Comparison of ENCODE assay signal across 10 mouse cellular contexts in genomic region chr6:28877945-28878666, GRCm38 (mm10). TPM values are rescaled to one million over a fixed set of nuclear protein-coding genes. Genes with fewer than 3 reads are reported as not detected.
DNase-seq lines count a peak whose midpoint lies in the region; ATAC-seq lines count a peak whose summit lies in the region.
"Had no signal": no experiment of that assay in that cellular context is flagged by ENCODE, and none has a peak within 500 bp of the region (broad histone marks: within the 10 kb centered on the region; RNA-seq: fewer than 3 reads in every experiment).

No protein-coding gene starts in this region.

- H3K9ac ChIP-seq in heart, embryonic 12.5 days, result no peak overlapping the region; the same call in 1 of the 2 replicates
- no peak overlapping the region for H3K9ac ChIP-seq in embryonic facial prominence, embryonic 14.5 days (ENCODE audit: low read depth, low read length)
- no peak overlapping the region for H3K9ac ChIP-seq in midbrain, embryonic 11.5 days (ENCODE audit: low read length)
- H3K9ac ChIP-seq: lung, embryonic 14.5 days had no signal

- ATAC-seq in heart, embryonic 12.5 days (ENCODE audit: insufficient number of reproducible peaks, low FRiP score), result no peak
- peak; percentile 76 for ATAC-seq in embryonic facial prominence, embryonic 14.5 days (ENCODE audit: low read depth)
- peak; percentile 85 for ATAC-seq in midbrain, embryonic 11.5 days (ENCODE audit: low FRiP score)
- no peak for ATAC-seq in cerebellum, adult (ENCODE audit: insufficient number of reproducible peaks, low FRiP score, low TSS enrichment)

- H3K9me3 ChIP-seq in heart, embryonic 12.5 days (replicated peaks), result no peaks in the 10 kb centered on the region
- H3K9me3 ChIP-seq in embryonic facial prominence, embryonic 14.5 days (ENCODE audit: control insufficient read depth, low read length), result no peaks in the 10 kb centered on the region
- no peaks in the 10 kb centered on the region for H3K9me3 ChIP-seq in midbrain, embryonic 11.5 days (ENCODE audit: control insufficient read depth, low read length)

- no peak overlapping the region for H3K4me3 ChIP-seq in heart, embryonic 12.5 days
- H3K4me3 ChIP-seq in embryonic facial prominence, embryonic 14.5 days (ENCODE audit: low read depth, low read length), result no peak overlapping the region
- H3K4me3 ChIP-seq in midbrain, embryonic 11.5 days (ENCODE audit: low read depth, low read length), result no peak overlapping the region

- WGBS in heart, embryonic 12.5 days, result 12% methylated on average over 7 of the region's 7 CpGs
- 26% methylated on average over 7 of the region's 7 CpGs for WGBS in embryonic facial prominence, embryonic 14.5 days
- WGBS in midbrain, embryonic 11.5 days, result 24% methylated on average over 7 of the region's 7 CpGs

- H3K27me3 ChIP-seq in heart, embryonic 12.5 days (replicated peaks), result no peaks in the 10 kb centered on the region
- H3K27me3 ChIP-seq in embryonic facial prominence, embryonic 14.5 days (replicated peaks; ENCODE audit: control insufficient read depth, insufficient read depth, low read length), result no peaks in the 10 kb centered on the region
- H3K27me3 ChIP-seq in midbrain, embryonic 11.5 days (ENCODE audit: control insufficient read depth, insufficient read depth, low read length), result no peaks in the 10 kb centered on the region

- peak; percentile 92 for DNase-seq in heart, adult 11 months
- DNase-seq in A20 (ENCODE audit: low read depth, low spot score), result peak; percentile 37
- peak; percentile 65 for DNase-seq in embryonic facial prominence, embryonic 14.5 days (ENCODE audit: low spot score)
- DNase-seq in midbrain, embryonic 11.5 days (ENCODE audit: low spot score, missing footprints), result peak; percentile 80
- no peak for DNase-seq in cerebellum, postnatal 25 days
- no peak for DNase-seq in cerebellum, postnatal 4 days (ENCODE audit: low spot score in 2 of 2)
- DNase-seq: lung, embryonic 14.5 days had no signal

- H3K4me1 ChIP-seq in heart, embryonic 12.5 days (replicated peaks), result peaks cover 35% of the 10 kb centered on the region
- no peaks in the 10 kb centered on the region for H3K4me1 ChIP-seq in embryonic facial prominence, embryonic 14.5 days (ENCODE audit: control insufficient read depth, insufficient read depth, low read length)
- peaks cover 11% of the 10 kb centered on the region for H3K4me1 ChIP-seq in midbrain, embryonic 11.5 days (ENCODE audit: control insufficient read depth, insufficient read depth, low read length)

- no peak overlapping the region for H3K27ac ChIP-seq in heart, embryonic 12.5 days (ENCODE audit: poor library complexity, severe bottlenecking)
- H3K27ac ChIP-seq in embryonic facial prominence, embryonic 14.5 days (replicated peaks; ENCODE audit: low read depth, low read length), result no peak overlapping the region
- H3K27ac ChIP-seq in midbrain, embryonic 11.5 days (ENCODE audit: low read depth, low read length), result no peak overlapping the region
- H3K27ac ChIP-seq: kidney, postnatal 0 days had no signal

- peaks cover 32% of the 10 kb centered on the region for H3K36me3 ChIP-seq in heart, embryonic 12.5 days
- H3K36me3 ChIP-seq in embryonic facial prominence, embryonic 14.5 days (ENCODE audit: control insufficient read depth, insufficient read depth, low read length), result peaks cover 18% of the 10 kb centered on the region; the same call in 1 of the 2 replicates
- H3K36me3 ChIP-seq in midbrain, embryonic 11.5 days (ENCODE audit: control insufficient read depth, insufficient read depth, low read length), result no peaks in the 10 kb centered on the region

- H3K4me2 ChIP-seq in heart, embryonic 12.5 days, result no peak overlapping the region
- H3K4me2 ChIP-seq in embryonic facial prominence, embryonic 14.5 days (ENCODE audit: low read depth, low read length), result no peak overlapping the region
- no peak overlapping the region for H3K4me2 ChIP-seq in midbrain, embryonic 11.5 days
- H3K4me2 ChIP-seq: lung, embryonic 14.5 days had no signal

RNA-seq across cellular contexts. Expression of gene Lrrc4, which starts 46.6 kb away (rescaled TPM):
- polyA plus RNA-seq in heart, embryonic 12.5 days (2016; fragmentation: Nextera tagmentation; extraction: Ambion mirVana), result 0.51 and 0.58 TPM in 2 replicates
- 0.80 and 1.0 TPM in 2 replicates for polyA plus RNA-seq in embryonic facial prominence, embryonic 14.5 days (2014; fragmentation: Nextera tagmentation; extraction: Ambion mirVana)
- 2.2 and 2.7 TPM in 2 replicates for polyA plus RNA-seq in midbrain, embryonic 11.5 days (2014; fragmentation: Nextera tagmentation; extraction: Ambion mirVana)

Comparison
In these comparisons a context has a peak if more than half of its experiments do, and no peak if none do; other contexts are left out.
1. DNase-seq: peak in heart, adult 11 months (single experiment), A20 (single experiment), embryonic facial prominence, embryonic 14.5 days (single experiment) and midbrain, embryonic 11.5 days (single experiment); none in cerebellum, postnatal 25 days (0 of 2) and cerebellum, postnatal 4 days (0 of 2).
2. ATAC-seq: peak in embryonic facial prominence, embryonic 14.5 days (single experiment) and midbrain, embryonic 11.5 days (single experiment); none in heart, embryonic 12.5 days (single experiment) and cerebellum, adult (single experiment).